Mouse (Mus musculus) layer of hippocampus, adult 6 months (tissue): ENCODE data around the gene Xlr3a. TPM values are rescaled to one million over a fixed set of nuclear protein-coding genes. Genes with fewer than 3 reads are reported as not detected.

Experiments used
- long read RNA-seq, 2 experiments: library from polyadenylated mRNA; unstranded; transcript quantifications; one replicate each; pipeline ENCODE4 v2.0.0; 2019 to 2020
- polyA plus RNA-seq: library from polyadenylated mRNA; unstranded; fragments of <200 nt; fragmentation: Nextera tagmentation; gene quantifications from 2 replicates; pipeline ENCODE4 v1.2.3, GENCODE M21; 2021

Gene Xlr3a
- 0.53 and 1.8 TPM in 2 replicates for polyA plus RNA-seq
- long read RNA-seq, experiment 1 = 0 reads
- long read RNA-seq, experiment 2, partial matches to known transcripts = 0 of 4 reads
- long read RNA-seq, experiment 2, other reads (novel, unspliced or antisense) = 2 of 4 reads

GRCm38 (mm10) chrX:73096941-73097508 lies at the start of gene Xlr3a:
Xlr3a (minus strand) TSS chrX:73097095.

GRCm38 (mm10) chrX:73116747-73117146 lies 19.9 kb upstream of the Xlr3a start, which contains the start of gene Gm14685:
Gm14685 (plus strand) TSS chrX:73117047.

GRCm38 (mm10) chrX:73082267-73083055 lies 14.4 kb downstream of the Xlr3a start, which contains the start of gene Xlr4a:
Xlr4a (minus strand) TSS chrX:73082478.

GRCm38 (mm10) chrX:73064415-73064793 lies 32.5 kb downstream of the Xlr3a start, which contains the start of gene Pnma3:
Pnma3 (plus strand) TSS chrX:73064787.

GRCm38 (mm10) chrX:73037003-73037402 lies 59.9 kb downstream of the Xlr3a start, which contains the start of gene Pnma5:
Pnma5 (minus strand) TSS chrX:73037103.

Other genes starting within 250 kb of the Xlr3a start
- gene Cetn2, start 178.7 kb downstream of the Xlr3a start, polyA plus RNA-seq = 77.6 and 110 TPM in 2 replicates
- 17.8 and 18.6 TPM in 2 replicates for gene Nsdhl, start 178.5 kb downstream of the Xlr3a start, polyA plus RNA-seq
- 1.1 and 4.6 TPM in 2 replicates for gene Zfp185, start 109.8 kb downstream of the Xlr3a start, polyA plus RNA-seq
- not detected in 2 replicates for gene Pnma5, start 60.0 kb downstream of the Xlr3a start, polyA plus RNA-seq
- gene Pnma3, start 32.3 kb downstream of the Xlr3a start, polyA plus RNA-seq = 0.68 and 1.0 TPM in 2 replicates
- gene Xlr4a, start 14.6 kb downstream of the Xlr3a start, polyA plus RNA-seq = 0.18 TPM in 1 of 2 replicates, not detected in the other
- gene Gm14685, start 20.0 kb upstream of the Xlr3a start, polyA plus RNA-seq = 0.52 and 0.60 TPM in 2 replicates
- not detected in 2 replicates for gene Xlr5b, start 51.7 kb upstream of the Xlr3a start, polyA plus RNA-seq
- 0.19 and 0.33 TPM in 2 replicates for gene DXBay18, start 52.4 kb upstream of the Xlr3a start, polyA plus RNA-seq
- not detected in 2 replicates for gene Spin2d, start 79.9 kb upstream of the Xlr3a start, polyA plus RNA-seq
- 0.65 and 1.9 TPM in 2 replicates for gene Xlr3b, start 95.1 kb upstream of the Xlr3a start, polyA plus RNA-seq
- gene Xlr4b, start 117.2 kb upstream of the Xlr3a start, polyA plus RNA-seq = 0.23 TPM in 1 of 2 replicates, not detected in the other
- gene F8a, start 131.2 kb upstream of the Xlr3a start, polyA plus RNA-seq = 15.0 and 17.2 TPM in 2 replicates
- gene Xlr4c, start 146.0 kb upstream of the Xlr3a start, polyA plus RNA-seq = 0.24 TPM in 1 of 2 replicates, not detected in the other
- gene Xlr3c, start 168.3 kb upstream of the Xlr3a start, polyA plus RNA-seq = not detected in 2 replicates
- not detected in 2 replicates for gene Xlr5a, start 195.9 kb upstream of the Xlr3a start, polyA plus RNA-seq
- gene Xlr5c, start 195.9 kb upstream of the Xlr3a start, polyA plus RNA-seq = not detected in 2 replicates
- not detected in 2 replicates for gene Gm45015, start 239.7 kb upstream of the Xlr3a start, polyA plus RNA-seq
- 2.7 and 3.2 TPM in 2 replicates for gene Zfp275, start 245.5 kb upstream of the Xlr3a start, polyA plus RNA-seq